Mouse (Mus musculus): ENCODE data around the gene Cmss1. TPM values are rescaled to one million over a fixed set of nuclear protein-coding genes. Genes with fewer than 3 reads are reported as not detected.

Gene Cmss1
- polyA plus RNA-seq, 1 experiment from 2014 or later = 33.5 TPM

DNA sequence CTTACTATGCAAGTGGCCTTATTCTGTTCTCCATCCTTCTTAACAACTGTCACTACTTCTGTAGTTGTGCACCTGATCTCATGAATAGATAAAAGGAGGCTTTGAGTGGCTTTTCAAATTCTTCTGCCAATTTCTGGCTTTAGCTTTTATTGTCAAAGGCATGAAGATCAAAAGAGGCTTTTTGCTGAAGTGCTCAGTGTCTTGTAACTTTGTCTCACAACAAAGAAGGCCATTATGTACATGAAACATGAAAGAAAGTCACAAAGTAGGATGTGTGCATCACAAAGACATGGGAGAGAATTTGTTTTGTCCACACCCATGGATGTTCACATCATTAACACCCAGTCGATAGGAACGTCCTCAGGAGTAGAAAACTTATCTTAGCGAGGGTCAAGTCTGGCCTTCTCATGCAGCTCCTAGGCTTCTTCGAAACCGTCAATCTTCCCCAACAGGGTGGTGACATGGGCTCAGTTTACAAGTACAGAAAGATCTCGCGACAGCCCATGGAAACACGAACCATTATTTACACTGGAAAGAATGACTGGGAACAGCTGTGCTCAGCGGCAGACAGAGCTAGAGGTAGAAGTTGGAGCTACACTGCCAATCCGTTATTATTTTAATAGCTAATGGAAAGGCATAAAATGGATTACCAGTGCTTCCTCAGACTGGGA lies 133.1 kb downstream of the Cmss1 start:
- ATAC-seq (ENCODE audit: low read depth) (peak; percentile 56; the same call in 1 of the 2 replicates), DNase-seq (ENCODE audit: low spot score) (peak; percentile 68)
- 28% methylated on average over 10 of the region's 10 CpGs for WGBS
- peaks cover 6% of the 10 kb centered on the region; the same call in 1 of the 2 replicates for H3K4me1 ChIP-seq (ENCODE audit: control insufficient read depth, insufficient read depth, low read length)
- no peak overlapping the region for H3K9ac ChIP-seq (ENCODE audit: low read depth, low read length)
- H3K36me3 ChIP-seq (ENCODE audit: control insufficient read depth, insufficient read depth, low read length) = no peaks in the 10 kb centered on the region
- no peaks in the 10 kb centered on the region for H3K27me3 ChIP-seq (replicated peaks; ENCODE audit: control insufficient read depth, insufficient read depth, low read length)
- no peak overlapping the region for H3K4me3 ChIP-seq (ENCODE audit: low read depth, low read length)
- 0 out of 2 replicates have a peak overlapping the region, but pooled peaks have one; percentile 12 for H3K4me2 ChIP-seq (ENCODE audit: low read depth, low read length)
- peaks cover 5% of the 10 kb centered on the region; the same call in 1 of the 2 replicates for H3K9me3 ChIP-seq (ENCODE audit: control insufficient read depth, low read length)
- 0 out of 2 replicates have a peak overlapping the region, but pooled peaks have one; percentile 7 for H3K27ac ChIP-seq (replicated peaks; ENCODE audit: low read depth, low read length)

DNA sequence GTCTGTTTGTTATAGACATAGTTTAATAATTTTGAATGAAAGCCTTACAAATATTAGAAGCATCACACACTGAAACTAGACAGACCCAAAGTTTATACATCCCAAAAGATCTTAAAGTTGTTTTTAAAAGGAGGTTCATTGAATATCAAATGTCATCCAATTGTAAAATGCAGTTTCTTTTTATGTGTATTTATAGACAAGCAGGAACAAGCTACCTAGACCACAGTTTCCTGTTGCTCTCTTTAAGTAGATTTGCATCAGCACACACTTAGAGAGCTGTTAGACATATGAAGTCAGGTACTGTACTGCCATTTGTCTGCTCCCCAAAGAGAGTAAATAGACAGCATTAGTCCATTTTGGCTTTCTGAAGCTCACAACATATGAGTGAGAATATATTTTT lies 135.6 kb downstream of the Cmss1 start:
- no peaks in the 10 kb centered on the region for H3K9me3 ChIP-seq (ENCODE audit: control insufficient read depth, low read length)
- no peak overlapping the region for H3K9ac ChIP-seq (ENCODE audit: low read depth, low read length)
- H3K27ac ChIP-seq (replicated peaks; ENCODE audit: low read depth, low read length) = no peak overlapping the region
- H3K27me3 ChIP-seq (replicated peaks; ENCODE audit: control insufficient read depth, insufficient read depth, low read length) = no peaks in the 10 kb centered on the region
- peaks cover 6% of the 10 kb centered on the region; the same call in 1 of the 2 replicates for H3K4me1 ChIP-seq (ENCODE audit: control insufficient read depth, insufficient read depth, low read length)
- ATAC-seq (ENCODE audit: low read depth) (no peak), DNase-seq (ENCODE audit: low spot score) (no peak)
- no peak overlapping the region for H3K4me3 ChIP-seq (ENCODE audit: low read depth, low read length)
- no peak overlapping the region for H3K4me2 ChIP-seq (ENCODE audit: low read depth, low read length)
- H3K36me3 ChIP-seq (ENCODE audit: control insufficient read depth, insufficient read depth, low read length) = no peaks in the 10 kb centered on the region

DNA sequence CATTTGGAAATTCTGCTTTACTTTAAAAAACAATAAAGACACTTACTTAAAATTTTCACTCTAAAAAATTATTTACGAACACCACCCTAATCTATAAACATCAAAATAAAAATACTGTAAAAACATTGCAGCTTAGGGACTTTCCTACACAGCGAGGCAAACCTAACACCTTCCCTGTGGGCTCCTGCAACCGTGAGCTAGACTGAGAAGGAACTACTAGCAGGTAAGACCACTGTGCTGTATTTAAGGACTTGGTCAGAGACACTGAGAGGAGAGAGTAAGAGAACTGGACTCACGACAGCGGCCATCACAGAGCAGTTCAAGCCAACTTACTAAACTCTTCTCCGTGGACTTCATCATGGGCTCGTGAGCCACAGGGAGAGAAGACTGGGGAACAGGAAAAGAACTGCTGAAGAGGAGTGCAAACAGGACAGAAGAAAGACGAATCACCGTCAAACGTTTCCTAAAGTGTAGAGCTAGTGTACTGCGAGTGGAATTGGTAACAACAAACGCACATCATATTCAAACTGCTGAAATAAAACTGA lies 136.3 kb downstream of the Cmss1 start:
- WGBS = 91% methylated on average over 12 of the region's 12 CpGs
- no peak for ATAC-seq (ENCODE audit: low read depth)
- no peak for DNase-seq (ENCODE audit: low spot score)
- Histone ChIP-seq H3K9me3 (ENCODE audit: control insufficient read depth, low read length) (no peaks in the 10 kb centered on the region), H3K4me1 (ENCODE audit: control insufficient read depth, insufficient read depth, low read length) (peaks cover 6% of the 10 kb centered on the region; the same call in 1 of the 2 replicates), H3K4me3 (ENCODE audit: low read depth, low read length) (no peak overlapping the region), H3K27me3 (replicated peaks; ENCODE audit: control insufficient read depth, insufficient read depth, low read length) (no peaks in the 10 kb centered on the region), H3K27ac (replicated peaks; ENCODE audit: low read depth, low read length) (no peak overlapping the region), H3K4me2 (ENCODE audit: low read depth, low read length) (no peak overlapping the region), H3K9ac (ENCODE audit: low read depth, low read length) (no peak overlapping the region), H3K36me3 (ENCODE audit: control insufficient read depth, insufficient read depth, low read length) (no peaks in the 10 kb centered on the region)

- DNase-seq (ENCODE audit: low spot score) = no peak
- WGBS = 66% methylated on average over 2 of the region's 2 CpGs
- Histone ChIP-seq H3K4me3 (ENCODE audit: low read depth, low read length) (no peak overlapping the region), H3K4me1 (ENCODE audit: control insufficient read depth, insufficient read depth, low read length) (peaks cover 6% of the 10 kb centered on the region; the same call in 1 of the 2 replicates), H3K4me2 (ENCODE audit: low read depth, low read length) (no peak overlapping the region), H3K9ac (ENCODE audit: low read depth, low read length) (no peak overlapping the region), H3K27ac (replicated peaks; ENCODE audit: low read depth, low read length) (no peak overlapping the region), H3K36me3 (ENCODE audit: control insufficient read depth, insufficient read depth, low read length) (no peaks in the 10 kb centered on the region), H3K27me3 (replicated peaks; ENCODE audit: control insufficient read depth, insufficient read depth, low read length) (no peaks in the 10 kb centered on the region), H3K9me3 (ENCODE audit: control insufficient read depth, low read length) (no peaks in the 10 kb centered on the region)
- no peak for ATAC-seq (ENCODE audit: low read depth)
Measured at GRCm38 (mm10) chr16:57469869-57470268, 136.8 kb downstream of the Cmss1 start.

DNA sequence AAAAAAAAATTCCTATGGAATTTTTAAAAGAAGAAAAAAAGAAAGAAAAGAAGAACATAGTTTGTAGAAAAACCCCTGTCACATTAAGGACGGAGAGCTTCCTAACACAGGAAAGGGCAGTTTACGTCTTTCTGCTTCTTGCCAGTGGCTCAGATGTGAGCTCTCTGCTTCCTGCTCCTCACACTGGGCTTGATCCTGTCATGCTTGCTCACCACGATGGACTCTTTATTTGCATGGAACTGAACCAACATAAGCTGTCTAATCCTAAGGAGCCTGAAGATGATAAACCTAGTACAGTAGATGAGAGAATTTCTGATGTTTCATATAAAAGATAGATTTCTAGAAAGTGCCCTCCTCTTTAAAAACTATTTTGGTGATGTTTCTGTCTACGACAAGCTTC lies 137.4 kb downstream of the Cmss1 start:
- WGBS = 67% methylated on average over 4 of the region's 4 CpGs
- Histone ChIP-seq H3K9ac (ENCODE audit: low read depth, low read length) (no peak overlapping the region), H3K9me3 (ENCODE audit: control insufficient read depth, low read length) (no peaks in the 10 kb centered on the region), H3K4me3 (ENCODE audit: low read depth, low read length) (no peak overlapping the region), H3K4me1 (ENCODE audit: control insufficient read depth, insufficient read depth, low read length) (peaks cover 6% of the 10 kb centered on the region; the same call in 1 of the 2 replicates), H3K4me2 (ENCODE audit: low read depth, low read length) (no peak overlapping the region), H3K36me3 (ENCODE audit: control insufficient read depth, insufficient read depth, low read length) (no peaks in the 10 kb centered on the region), H3K27ac (replicated peaks; ENCODE audit: low read depth, low read length) (no peak overlapping the region), H3K27me3 (replicated peaks; ENCODE audit: control insufficient read depth, insufficient read depth, low read length) (no peaks in the 10 kb centered on the region)
- ATAC-seq (ENCODE audit: low read depth) = no peak
- no peak for DNase-seq (ENCODE audit: low spot score)

DNA sequence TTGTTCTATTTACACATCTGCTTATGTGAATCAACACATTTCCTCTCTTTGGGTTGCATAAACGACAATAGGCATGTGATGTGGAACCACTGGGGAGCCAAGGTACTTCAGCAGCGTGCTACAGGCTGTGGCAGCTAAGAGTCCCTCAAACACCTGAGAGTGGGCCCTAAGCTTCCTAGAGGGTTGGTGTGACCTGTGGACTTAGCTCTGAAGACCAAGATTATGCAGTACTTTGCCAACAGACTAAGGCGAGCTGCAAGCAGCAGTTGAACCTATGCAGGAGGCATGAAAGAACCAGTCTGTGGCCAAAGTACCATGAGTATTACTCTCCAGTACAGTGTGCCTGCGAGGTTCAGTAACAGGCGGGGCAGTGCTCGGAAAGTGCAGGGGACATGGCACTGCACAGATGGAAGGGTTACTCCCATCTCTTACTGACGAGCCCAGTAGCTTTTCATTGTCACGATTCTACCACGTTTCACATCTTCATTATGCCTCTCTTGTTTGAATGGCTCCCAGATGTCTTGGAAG lies 141.2 kb downstream of the Cmss1 start:
- no peaks in the 10 kb centered on the region for H3K27me3 ChIP-seq (replicated peaks; ENCODE audit: control insufficient read depth, insufficient read depth, low read length)
- no peak overlapping the region for H3K4me3 ChIP-seq (ENCODE audit: low read depth, low read length)
- H3K27ac ChIP-seq (replicated peaks; ENCODE audit: low read depth, low read length) = no peak overlapping the region
- no peak for DNase-seq (ENCODE audit: low spot score)
- WGBS = 76% methylated on average over 9 of the region's 9 CpGs
- ATAC-seq (ENCODE audit: low read depth) = no peak
- no peaks in the 10 kb centered on the region for H3K36me3 ChIP-seq (ENCODE audit: control insufficient read depth, insufficient read depth, low read length)
- H3K4me2 ChIP-seq (ENCODE audit: low read depth, low read length) = no peak overlapping the region
- H3K9ac ChIP-seq (ENCODE audit: low read depth, low read length) = no peak overlapping the region
- no peaks in the 10 kb centered on the region for H3K4me1 ChIP-seq (ENCODE audit: control insufficient read depth, insufficient read depth, low read length)
- H3K9me3 ChIP-seq (ENCODE audit: control insufficient read depth, low read length) = no peaks in the 10 kb centered on the region

GRCm38 (mm10) chr16:57456003-57456402 lies 150.7 kb downstream of the Cmss1 start:
- no peak for ATAC-seq (ENCODE audit: low read depth)
- no peak for DNase-seq (ENCODE audit: low spot score)
- H3K4me1 ChIP-seq (ENCODE audit: control insufficient read depth, insufficient read depth, low read length) = peaks cover 9% of the 10 kb centered on the region; the same call in 1 of the 2 replicates
- H3K9me3 ChIP-seq (ENCODE audit: control insufficient read depth, low read length) = no peaks in the 10 kb centered on the region
- no peak overlapping the region for H3K9ac ChIP-seq (ENCODE audit: low read depth, low read length)
- H3K4me2 ChIP-seq (ENCODE audit: low read depth, low read length) = no peak overlapping the region
- 41% methylated on average over 2 of the region's 2 CpGs for WGBS
- H3K4me3 ChIP-seq (ENCODE audit: low read depth, low read length) = no peak overlapping the region
- no peaks in the 10 kb centered on the region for H3K36me3 ChIP-seq (ENCODE audit: control insufficient read depth, insufficient read depth, low read length)
- no peaks in the 10 kb centered on the region for H3K27me3 ChIP-seq (replicated peaks; ENCODE audit: control insufficient read depth, insufficient read depth, low read length)
- no peak overlapping the region for H3K27ac ChIP-seq (replicated peaks; ENCODE audit: low read depth, low read length)

- H3K36me3 ChIP-seq (ENCODE audit: control insufficient read depth, insufficient read depth, low read length) = no peaks in the 10 kb centered on the region
- 77% methylated on average over 3 of the region's 3 CpGs for WGBS
- no peak overlapping the region for H3K4me2 ChIP-seq (ENCODE audit: low read depth, low read length)
- no peaks in the 10 kb centered on the region for H3K9me3 ChIP-seq (ENCODE audit: control insufficient read depth, low read length)
- no peak for ATAC-seq (ENCODE audit: low read depth)
- H3K9ac ChIP-seq (ENCODE audit: low read depth, low read length) = no peak overlapping the region
- no peak overlapping the region for H3K27ac ChIP-seq (replicated peaks; ENCODE audit: low read depth, low read length)
- H3K4me3 ChIP-seq (ENCODE audit: low read depth, low read length) = no peak overlapping the region
- no peaks in the 10 kb centered on the region for H3K27me3 ChIP-seq (replicated peaks; ENCODE audit: control insufficient read depth, insufficient read depth, low read length)
- H3K4me1 ChIP-seq (ENCODE audit: control insufficient read depth, insufficient read depth, low read length) = peaks cover 9% of the 10 kb centered on the region; the same call in 1 of the 2 replicates
- DNase-seq (ENCODE audit: low spot score) = no peak
Measured at GRCm38 (mm10) chr16:57455573-57455972, 151.1 kb downstream of the Cmss1 start.
